Mouse (Mus musculus): ENCODE measurements around the gene Itprip. TPM values are rescaled to one million over a fixed set of nuclear protein-coding genes. Genes with fewer than 3 reads are reported as not detected.

Gene Itprip
- polyA plus RNA-seq, 1 experiment from 2014 or later, result 15.2 TPM

- TF ChIP-seq CTCF (IDR thresholded peaks at IDR 0.05; ENCODE audit: low read depth), result no peak
- H3K4me1 ChIP-seq (ENCODE audit: insufficient read depth), result peaks cover 31% of the 10 kb centered on the region
- DNase-seq (peak; percentile 93), ATAC-seq (ENCODE audit: insufficient read depth) (peak; percentile 49)
- no peak overlapping the region for H3K9ac ChIP-seq
- no peak overlapping the region for H3K27ac ChIP-seq (ENCODE audit: low read depth)
- H3K4me3 ChIP-seq (ENCODE audit: low read depth, low read length), result no peak overlapping the region
- 25% methylated on average over 7 of the region's 7 CpGs for WGBS
- H3K36me3 ChIP-seq (ENCODE audit: insufficient read depth), result no peaks in the 10 kb centered on the region
- no peaks in the 10 kb centered on the region for H3K9me3 ChIP-seq (ENCODE audit: low read depth, low read length)
- H3K27me3 ChIP-seq (ENCODE audit: insufficient read depth, low read length), result no peaks in the 10 kb centered on the region
- H3K4me2 ChIP-seq, result no peak overlapping the region
Observed at GRCm38 (mm10) chr19:47886617-47887016, 32.5 kb downstream of the Itprip start.

DNA sequence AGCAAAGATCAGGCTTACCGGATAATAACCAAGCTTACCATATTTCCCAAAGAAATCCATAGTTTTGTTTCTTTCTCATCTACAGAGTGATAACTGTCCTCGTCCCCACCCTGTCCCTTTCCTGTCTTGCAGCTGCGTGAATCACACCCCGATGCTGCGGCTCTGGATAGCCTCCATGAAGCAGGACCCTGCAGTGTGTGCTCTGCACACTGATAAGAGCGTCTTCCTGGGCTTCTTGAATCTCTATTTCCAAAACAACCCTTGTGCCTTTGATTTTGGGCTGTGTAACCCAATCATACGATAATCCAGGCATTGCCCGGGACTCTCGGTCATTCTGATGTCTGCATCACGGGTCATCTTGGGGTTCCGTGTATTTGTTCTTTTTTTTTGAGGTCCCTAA, 33.2 kb downstream of the Itprip start:
- Histone ChIP-seq H3K27ac (ENCODE audit: low read depth) (no peak overlapping the region), H3K9me3 (ENCODE audit: low read depth, low read length) (no peaks in the 10 kb centered on the region), H3K36me3 (ENCODE audit: insufficient read depth) (no peaks in the 10 kb centered on the region), H3K9ac (no peak overlapping the region; the same call in 1 of the 2 replicates), H3K4me1 (ENCODE audit: insufficient read depth) (peaks cover 24% of the 10 kb centered on the region), H3K27me3 (ENCODE audit: insufficient read depth, low read length) (no peaks in the 10 kb centered on the region), H3K4me2 (no peak overlapping the region), H3K4me3 (ENCODE audit: low read depth, low read length) (no peak overlapping the region)
- no peak for DNase-seq
- no peak for TF ChIP-seq CTCF (IDR thresholded peaks at IDR 0.05; ENCODE audit: low read depth)
- ATAC-seq (ENCODE audit: insufficient read depth), result no peak
- whole genome bisulfite sequencing, result 51% methylated on average over 11 of the region's 11 CpGs

GRCm38 (mm10) chr19:47885191-47885743, 33.8 kb downstream of the Itprip start:
- no peak for DNase-seq
- no peak overlapping the region for H3K4me2 ChIP-seq
- H3K4me3 ChIP-seq (ENCODE audit: low read depth, low read length), result no peak overlapping the region
- H3K9ac ChIP-seq, result no peak overlapping the region
- H3K27ac ChIP-seq (ENCODE audit: low read depth), result no peak overlapping the region
- 47% methylated on average over 7 of the region's 7 CpGs for WGBS
- H3K9me3 ChIP-seq (ENCODE audit: low read depth, low read length), result no peaks in the 10 kb centered on the region
- H3K36me3 ChIP-seq (ENCODE audit: insufficient read depth), result no peaks in the 10 kb centered on the region
- H3K27me3 ChIP-seq (ENCODE audit: insufficient read depth, low read length), result no peaks in the 10 kb centered on the region
- no peak for ATAC-seq (ENCODE audit: insufficient read depth)
- no peak for TF ChIP-seq CTCF (IDR thresholded peaks at IDR 0.05; ENCODE audit: low read depth)
- H3K4me1 ChIP-seq (ENCODE audit: insufficient read depth), result peaks cover 19% of the 10 kb centered on the region

- Histone ChIP-seq H3K36me3 (ENCODE audit: insufficient read depth) (no peaks in the 10 kb centered on the region), H3K9ac (no peak overlapping the region), H3K4me2 (no peak overlapping the region), H3K4me1 (ENCODE audit: insufficient read depth) (peaks cover 13% of the 10 kb centered on the region), H3K4me3 (ENCODE audit: low read depth, low read length) (no peak overlapping the region), H3K9me3 (ENCODE audit: low read depth, low read length) (no peaks in the 10 kb centered on the region), H3K27me3 (ENCODE audit: insufficient read depth, low read length) (no peaks in the 10 kb centered on the region), H3K27ac (ENCODE audit: low read depth) (no peak overlapping the region)
- 65% methylated on average over 13 of the region's 13 CpGs for WGBS
- DNase-seq (no peak), ATAC-seq (ENCODE audit: insufficient read depth) (no peak)
- no peak for TF ChIP-seq CTCF (IDR thresholded peaks at IDR 0.05; ENCODE audit: low read depth)
Observed at GRCm38 (mm10) chr19:47884296-47885085, 34.6 kb downstream of the Itprip start.

DNA sequence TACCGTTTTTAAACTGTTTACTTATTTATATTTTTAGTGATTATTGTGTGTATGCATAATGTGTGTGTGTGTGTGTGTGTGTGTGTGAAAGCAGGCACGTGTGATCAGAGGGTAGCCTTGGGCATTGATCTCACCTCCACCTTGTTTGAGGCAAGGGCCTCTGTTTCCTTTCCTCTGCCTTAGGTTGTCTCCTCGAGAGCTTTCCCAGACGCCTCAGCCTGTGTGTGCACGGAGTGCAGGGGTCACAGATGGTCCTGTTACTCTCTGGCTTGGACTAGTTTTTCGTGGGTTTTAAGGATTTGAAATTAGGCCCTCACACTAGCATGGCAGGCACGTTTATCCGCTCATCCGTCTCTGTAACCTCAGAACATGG, 36.2 kb downstream of the Itprip start:
- no peak overlapping the region for H3K4me3 ChIP-seq (ENCODE audit: low read depth, low read length)
- H3K9me3 ChIP-seq (ENCODE audit: low read depth, low read length), result no peaks in the 10 kb centered on the region
- H3K36me3 ChIP-seq (ENCODE audit: insufficient read depth), result no peaks in the 10 kb centered on the region
- H3K27me3 ChIP-seq (ENCODE audit: insufficient read depth, low read length), result no peaks in the 10 kb centered on the region
- H3K4me2 ChIP-seq, result no peak overlapping the region
- TF ChIP-seq CTCF (IDR thresholded peaks at IDR 0.05; ENCODE audit: low read depth), result no peak
- H3K9ac ChIP-seq, result no peak overlapping the region
- no peak overlapping the region for H3K27ac ChIP-seq (ENCODE audit: low read depth)
- WGBS, result 44% methylated on average over 9 of the region's 9 CpGs
- ATAC-seq (ENCODE audit: insufficient read depth), result peak; percentile 48
- no peak for DNase-seq
- peaks cover 13% of the 10 kb centered on the region for H3K4me1 ChIP-seq (ENCODE audit: insufficient read depth)

DNA sequence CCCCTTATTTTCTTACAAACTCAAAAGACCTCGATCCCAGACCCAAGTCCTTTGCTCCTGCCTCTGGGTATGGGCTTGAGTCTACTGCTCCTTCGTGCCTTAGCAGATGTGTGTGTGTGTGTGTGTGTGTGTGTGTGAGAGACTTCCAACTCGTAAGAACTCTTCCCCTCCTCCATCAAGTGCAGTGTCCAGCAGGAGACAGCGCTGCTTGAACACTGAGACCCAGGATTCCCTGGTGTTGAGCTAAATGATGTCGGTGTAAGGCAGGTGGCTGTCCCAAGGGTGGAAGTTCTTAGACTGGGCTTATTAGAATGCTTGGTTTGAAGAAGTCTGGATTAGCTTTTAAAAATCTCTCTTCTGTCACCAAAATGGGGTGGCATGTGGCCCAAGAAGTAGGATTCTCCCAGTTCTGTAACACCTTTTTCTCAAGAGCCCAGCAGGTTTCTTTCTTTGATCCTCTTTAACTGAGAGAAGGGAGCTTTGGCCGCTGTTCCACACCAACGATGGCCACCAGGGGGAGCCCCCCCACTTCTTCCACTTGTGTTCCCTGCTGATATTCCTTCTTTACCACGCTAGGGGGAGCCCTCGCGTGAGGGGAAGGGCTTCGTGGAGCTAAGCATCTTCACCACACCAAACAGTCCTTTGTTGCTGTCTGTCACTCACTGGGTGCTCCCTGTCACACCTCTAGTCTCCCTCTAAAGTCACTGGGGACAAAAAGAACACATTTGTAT, 36.8 kb downstream of the Itprip start:
- Histone ChIP-seq H3K36me3 (ENCODE audit: insufficient read depth) (no peaks in the 10 kb centered on the region), H3K27ac (ENCODE audit: low read depth) (no peak overlapping the region), H3K9me3 (ENCODE audit: low read depth, low read length) (no peaks in the 10 kb centered on the region), H3K4me3 (ENCODE audit: low read depth, low read length) (no peak overlapping the region), H3K4me2 (no peak overlapping the region), H3K9ac (no peak overlapping the region), H3K4me1 (ENCODE audit: insufficient read depth) (peaks cover 13% of the 10 kb centered on the region), H3K27me3 (ENCODE audit: insufficient read depth, low read length) (no peaks in the 10 kb centered on the region)
- peak; percentile 63 for ATAC-seq (ENCODE audit: insufficient read depth)
- TF ChIP-seq CTCF (IDR thresholded peaks at IDR 0.05; ENCODE audit: low read depth), result peak; percentile 100
- 21% methylated on average over 11 of the region's 11 CpGs for WGBS
- DNase-seq, result peak; percentile 94

DNA sequence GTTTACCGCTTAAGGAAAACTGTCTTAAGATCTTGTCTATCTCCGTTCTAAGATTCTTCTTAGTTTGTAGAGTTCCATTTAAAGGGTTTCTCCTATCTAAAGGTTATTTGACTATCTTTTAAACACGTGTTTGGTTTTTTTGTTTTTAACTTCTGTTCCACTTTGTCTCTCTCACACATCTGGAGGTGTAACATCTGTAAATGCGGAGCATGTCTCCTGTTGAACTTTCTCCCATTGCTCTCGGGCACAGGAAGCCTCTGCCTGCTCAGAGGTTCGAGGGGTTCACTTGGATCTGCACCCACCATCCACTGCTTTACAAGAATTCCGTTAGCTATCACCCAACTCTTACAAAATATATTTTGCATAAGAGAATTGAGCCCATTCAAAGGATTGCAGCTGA, 37.6 kb downstream of the Itprip start:
- ATAC-seq (ENCODE audit: insufficient read depth) (no peak), DNase-seq (no peak)
- H3K4me2 ChIP-seq, result no peak overlapping the region
- 68% methylated on average over 7 of the region's 7 CpGs for WGBS
- no peak overlapping the region for H3K4me3 ChIP-seq (ENCODE audit: low read depth, low read length)
- H3K4me1 ChIP-seq (ENCODE audit: insufficient read depth), result peaks cover 7% of the 10 kb centered on the region; the same call in 1 of the 2 replicates
- H3K9me3 ChIP-seq (ENCODE audit: low read depth, low read length), result no peaks in the 10 kb centered on the region
- no peaks in the 10 kb centered on the region for H3K27me3 ChIP-seq (ENCODE audit: insufficient read depth, low read length)
- H3K36me3 ChIP-seq (ENCODE audit: insufficient read depth), result no peaks in the 10 kb centered on the region
- H3K27ac ChIP-seq (ENCODE audit: low read depth), result no peak overlapping the region
- no peak overlapping the region for H3K9ac ChIP-seq
- TF ChIP-seq CTCF (IDR thresholded peaks at IDR 0.05; ENCODE audit: low read depth), result no peak

Measured in lung, embryonic 14.5 days (tissue).